ENCODE assay signal across 8 mouse cellular contexts in genomic region chr3:101712666-101713065, GRCm38 (mm10).
A peak's percentile ranks its signal among the peaks of the same experiment; 100 is the strongest.
DNase-seq lines count a peak whose midpoint lies in the region; ATAC-seq lines count a peak whose summit lies in the region.

No protein-coding gene starts in this region.

- no peak for ATAC-seq in kidney, embryonic 14.5 days (ENCODE audit: low FRiP score, low TSS enrichment)
- ATAC-seq in embryonic facial prominence, embryonic 12.5 days (ENCODE audit: insufficient number of reproducible peaks, insufficient read depth, low FRiP score, low TSS enrichment): no peak
- no peak for ATAC-seq in midbrain, embryonic 13.5 days

- H3K9ac ChIP-seq in kidney, embryonic 14.5 days (ENCODE audit: low read depth, low read length): no peak overlapping the region
- no peak overlapping the region for H3K9ac ChIP-seq in embryonic facial prominence, embryonic 12.5 days
- H3K9ac ChIP-seq in midbrain, embryonic 13.5 days (replicated peaks): no peak overlapping the region

- DNase-seq in cerebellum, adult 11-12 months: peak; percentile 19
- no peak for DNase-seq in cerebellum, adult 9-11 months
- DNase-seq in kidney, adult 8-10 months: no peak
- DNase-seq in T-cell, adult 2 months (ENCODE audit: low spot score): no peak
- no peak for DNase-seq in thymus, adult 18-20 months

- H3K9me3 ChIP-seq in kidney, embryonic 14.5 days (ENCODE audit: control insufficient read depth, low read length): no peaks in the 10 kb centered on the region
- H3K9me3 ChIP-seq in embryonic facial prominence, embryonic 12.5 days: no peaks in the 10 kb centered on the region
- H3K9me3 ChIP-seq in midbrain, embryonic 13.5 days: no peaks in the 10 kb centered on the region

- no peaks in the 10 kb centered on the region for H3K27me3 ChIP-seq in kidney, embryonic 14.5 days (ENCODE audit: control insufficient read depth, insufficient read depth, low read length)
- peaks cover 7% of the 10 kb centered on the region; the same call in 1 of the 2 replicates for H3K27me3 ChIP-seq in embryonic facial prominence, embryonic 12.5 days
- 0 out of 2 replicates have a peak, but pooled peaks cover 8% of the 10 kb centered on the region for H3K27me3 ChIP-seq in midbrain, embryonic 13.5 days

- peaks cover 24% of the 10 kb centered on the region for H3K4me1 ChIP-seq in kidney, embryonic 14.5 days (ENCODE audit: control insufficient read depth, insufficient read depth, low read length)
- peaks cover 40% of the 10 kb centered on the region for H3K4me1 ChIP-seq in embryonic facial prominence, embryonic 12.5 days
- H3K4me1 ChIP-seq in midbrain, embryonic 13.5 days (replicated peaks): peaks cover 39% of the 10 kb centered on the region

- H3K4me2 ChIP-seq in kidney, embryonic 14.5 days (replicated peaks; ENCODE audit: low read depth, low read length): no peak overlapping the region
- peak overlapping the region; percentile 34; the same call in 1 of the 2 replicates for H3K4me2 ChIP-seq in embryonic facial prominence, embryonic 12.5 days (replicated peaks)
- H3K4me2 ChIP-seq in midbrain, embryonic 13.5 days (replicated peaks): peak overlapping the region; percentile 20

- WGBS in kidney, embryonic 14.5 days: 59% methylated on average over 14 of the region's 14 CpGs
- 57% methylated on average over 14 of the region's 14 CpGs for WGBS in embryonic facial prominence, embryonic 12.5 days
- 76% methylated on average over 14 of the region's 14 CpGs for WGBS in midbrain, embryonic 13.5 days

- peak overlapping the region; percentile 68 for H3K27ac ChIP-seq in kidney, embryonic 14.5 days (ENCODE audit: low read depth, low read length)
- H3K27ac ChIP-seq in embryonic facial prominence, embryonic 12.5 days: 0 out of 2 replicates have a peak overlapping the region, but pooled peaks have one; percentile 41
- peak overlapping the region; percentile 51; the same call in 1 of the 2 replicates for H3K27ac ChIP-seq in midbrain, embryonic 13.5 days

- H3K4me3 ChIP-seq in kidney, embryonic 14.5 days (ENCODE audit: low read length): no peak overlapping the region
- no peak overlapping the region for H3K4me3 ChIP-seq in embryonic facial prominence, embryonic 12.5 days
- H3K4me3 ChIP-seq in midbrain, embryonic 13.5 days (replicated peaks): no peak overlapping the region

- H3K36me3 ChIP-seq in kidney, embryonic 14.5 days (ENCODE audit: control insufficient read depth, insufficient read depth, low read length): no peaks in the 10 kb centered on the region
- no peaks in the 10 kb centered on the region for H3K36me3 ChIP-seq in embryonic facial prominence, embryonic 12.5 days
- no peaks in the 10 kb centered on the region for H3K36me3 ChIP-seq in midbrain, embryonic 13.5 days
